Mouse (Mus musculus): ENCODE results near the gene Hectd2. TPM values are rescaled to one million over a fixed set of nuclear protein-coding genes. Genes with fewer than 3 reads are reported as not detected.
A peak's percentile ranks its signal among the peaks of the same experiment; 100 is the strongest.

The Hectd2 gene
- polyA plus RNA-seq (2015; fragmentation: Nextera tagmentation; extraction: Ambion mirVana): 0.43 and 0.48 TPM in 2 replicates

- no peaks in the 10 kb centered on the region for H3K4me1 ChIP-seq (ENCODE audit: control insufficient read depth, low read depth, low read length)
- WGBS (ENCODE audit: insufficient replicate concordance): under 1% methylated on average over 57 of the region's 92 CpGs
- H3K9me3 ChIP-seq (replicated peaks; ENCODE audit: control insufficient read depth, low read length): no peaks in the 10 kb centered on the region
- H3K4me3 ChIP-seq (ENCODE audit: low read depth, low read length): peak within 1 kb of the TSS; percentile 70
- H3K4me2 ChIP-seq (ENCODE audit: low read depth, low read length): peak within 1 kb of the TSS; percentile 92
- H3K27me3 ChIP-seq (ENCODE audit: control insufficient read depth, insufficient read depth, low read depth, low read length): peaks cover 25% of the 10 kb centered on the region
- peak within 1 kb of the TSS; percentile 67 for H3K9ac ChIP-seq (ENCODE audit: low read depth, low read length)
- peak within 1 kb of the TSS; percentile 20; the same call in 1 of the 2 replicates for H3K27ac ChIP-seq (ENCODE audit: low read length)
- peak; percentile 87 for ATAC-seq (ENCODE audit: low read depth)
- H3K36me3 ChIP-seq (ENCODE audit: control insufficient read depth, insufficient read depth): no peaks in the 10 kb centered on the region
Observed at GRCm38 (mm10) chr19:36554046-36554784, at the start of gene Hectd2. TSS of gene Hectd2 (plus strand) at chr19:36554639.

GRCm38 (mm10) chr19:36504716-36505115 lies 49.7 kb upstream of the Hectd2 start:
- no peaks in the 10 kb centered on the region for H3K4me1 ChIP-seq (ENCODE audit: control insufficient read depth, low read depth, low read length)
- no peaks in the 10 kb centered on the region for H3K9me3 ChIP-seq (replicated peaks; ENCODE audit: control insufficient read depth, low read length)
- no peak for ATAC-seq (ENCODE audit: low read depth)
- no peaks in the 10 kb centered on the region for H3K27me3 ChIP-seq (ENCODE audit: control insufficient read depth, insufficient read depth, low read depth, low read length)
- no peak overlapping the region for H3K9ac ChIP-seq (ENCODE audit: low read depth, low read length)
- no peak overlapping the region for H3K27ac ChIP-seq (ENCODE audit: low read length)
- no peak overlapping the region for H3K4me3 ChIP-seq (ENCODE audit: low read depth, low read length)
- WGBS (ENCODE audit: insufficient replicate concordance): 71% methylated on average over 2 of the region's 2 CpGs
- H3K36me3 ChIP-seq (ENCODE audit: control insufficient read depth, insufficient read depth): no peaks in the 10 kb centered on the region
- H3K4me2 ChIP-seq (ENCODE audit: low read depth, low read length): no peak overlapping the region

GRCm38 (mm10) chr19:36511305-36511704 lies 43.1 kb upstream of the Hectd2 start:
- 32% methylated on average over 1 of the region's 1 CpGs for WGBS (ENCODE audit: insufficient replicate concordance)
- Histone ChIP-seq H3K4me1 (ENCODE audit: control insufficient read depth, low read depth, low read length) (peaks cover 8% of the 10 kb centered on the region), H3K27ac (ENCODE audit: low read length) (no peak overlapping the region), H3K27me3 (ENCODE audit: control insufficient read depth, insufficient read depth, low read depth, low read length) (no peaks in the 10 kb centered on the region), H3K9ac (ENCODE audit: low read depth, low read length) (no peak overlapping the region), H3K4me3 (ENCODE audit: low read depth, low read length) (no peak overlapping the region), H3K4me2 (ENCODE audit: low read depth, low read length) (0 out of 2 replicates have a peak overlapping the region, but pooled peaks have one; percentile 9), H3K36me3 (ENCODE audit: control insufficient read depth, insufficient read depth) (no peaks in the 10 kb centered on the region), H3K9me3 (replicated peaks; ENCODE audit: control insufficient read depth, low read length) (no peaks in the 10 kb centered on the region)
- ATAC-seq (ENCODE audit: low read depth): peak; percentile 61

GRCm38 (mm10) chr19:36518461-36518860 lies 36.0 kb upstream of the Hectd2 start:
- H3K27me3 ChIP-seq (ENCODE audit: control insufficient read depth, insufficient read depth, low read depth, low read length): no peaks in the 10 kb centered on the region
- no peak overlapping the region for H3K4me2 ChIP-seq (ENCODE audit: low read depth, low read length)

GRCm38 (mm10) chr19:36521568-36521967 lies 32.9 kb upstream of the Hectd2 start:
- Histone ChIP-seq H3K27me3 (ENCODE audit: control insufficient read depth, insufficient read depth, low read depth, low read length) (no peaks in the 10 kb centered on the region), H3K4me3 (ENCODE audit: low read depth, low read length) (no peak overlapping the region), H3K36me3 (ENCODE audit: control insufficient read depth, insufficient read depth) (no peaks in the 10 kb centered on the region), H3K4me2 (ENCODE audit: low read depth, low read length) (no peak overlapping the region), H3K4me1 (ENCODE audit: control insufficient read depth, low read depth, low read length) (no peaks in the 10 kb centered on the region), H3K27ac (ENCODE audit: low read length) (no peak overlapping the region), H3K9ac (ENCODE audit: low read depth, low read length) (no peak overlapping the region), H3K9me3 (replicated peaks; ENCODE audit: control insufficient read depth, low read length) (no peaks in the 10 kb centered on the region)
- WGBS (ENCODE audit: insufficient replicate concordance): 41% methylated on average over 2 of the region's 2 CpGs
- no peak for ATAC-seq (ENCODE audit: low read depth)

More at GRCm38 (mm10) chr19:36518461-36518860, 36.0 kb upstream of the Hectd2 start:
- Histone ChIP-seq H3K9ac (ENCODE audit: low read depth, low read length) (no peak overlapping the region), H3K4me1 (ENCODE audit: control insufficient read depth, low read depth, low read length) (peaks cover 3% of the 10 kb centered on the region), H3K4me3 (ENCODE audit: low read depth, low read length) (no peak overlapping the region), H3K9me3 (replicated peaks; ENCODE audit: control insufficient read depth, low read length) (no peaks in the 10 kb centered on the region), H3K36me3 (ENCODE audit: control insufficient read depth, insufficient read depth) (no peaks in the 10 kb centered on the region), H3K27ac (ENCODE audit: low read length) (no peak overlapping the region)
- no peak for ATAC-seq (ENCODE audit: low read depth)
- 30% methylated on average over 2 of the region's 2 CpGs for WGBS (ENCODE audit: insufficient replicate concordance)

- no peak for ATAC-seq (ENCODE audit: low read depth)
- 10% methylated on average over 3 of the region's 3 CpGs for WGBS (ENCODE audit: insufficient replicate concordance)
- H3K36me3 ChIP-seq (ENCODE audit: control insufficient read depth, insufficient read depth): no peaks in the 10 kb centered on the region
- H3K4me1 ChIP-seq (ENCODE audit: control insufficient read depth, low read depth, low read length): no peaks in the 10 kb centered on the region
- no peaks in the 10 kb centered on the region for H3K27me3 ChIP-seq (ENCODE audit: control insufficient read depth, insufficient read depth, low read depth, low read length)
- no peaks in the 10 kb centered on the region for H3K9me3 ChIP-seq (replicated peaks; ENCODE audit: control insufficient read depth, low read length)
- no peak overlapping the region for H3K4me2 ChIP-seq (ENCODE audit: low read depth, low read length)
- no peak overlapping the region for H3K27ac ChIP-seq (ENCODE audit: low read length)
- no peak overlapping the region for H3K4me3 ChIP-seq (ENCODE audit: low read depth, low read length)
- no peak overlapping the region for H3K9ac ChIP-seq (ENCODE audit: low read depth, low read length)
Observed at GRCm38 (mm10) chr19:36522558-36523195, 31.8 kb upstream of the Hectd2 start.

GRCm38 (mm10) chr19:36525071-36525470 lies 29.4 kb upstream of the Hectd2 start:
- no peaks in the 10 kb centered on the region for H3K27me3 ChIP-seq (ENCODE audit: control insufficient read depth, insufficient read depth, low read depth, low read length)
- no peak for ATAC-seq (ENCODE audit: low read depth)
- H3K4me2 ChIP-seq (ENCODE audit: low read depth, low read length): no peak overlapping the region
- no peak overlapping the region for H3K4me3 ChIP-seq (ENCODE audit: low read depth, low read length)
- H3K9ac ChIP-seq (ENCODE audit: low read depth, low read length): no peak overlapping the region
- no peak overlapping the region for H3K27ac ChIP-seq (ENCODE audit: low read length)
- H3K9me3 ChIP-seq (replicated peaks; ENCODE audit: control insufficient read depth, low read length): no peaks in the 10 kb centered on the region
- H3K36me3 ChIP-seq (ENCODE audit: control insufficient read depth, insufficient read depth): no peaks in the 10 kb centered on the region
- H3K4me1 ChIP-seq (ENCODE audit: control insufficient read depth, low read depth, low read length): no peaks in the 10 kb centered on the region

GRCm38 (mm10) chr19:36533082-36533481 lies 21.4 kb upstream of the Hectd2 start:
- H3K27me3 ChIP-seq (ENCODE audit: control insufficient read depth, insufficient read depth, low read depth, low read length): no peaks in the 10 kb centered on the region
- ATAC-seq (ENCODE audit: low read depth): no peak
- no peak overlapping the region for H3K9ac ChIP-seq (ENCODE audit: low read depth, low read length)
- no peak overlapping the region for H3K4me2 ChIP-seq (ENCODE audit: low read depth, low read length)
- H3K36me3 ChIP-seq (ENCODE audit: control insufficient read depth, insufficient read depth): no peaks in the 10 kb centered on the region
- no peak overlapping the region for H3K27ac ChIP-seq (ENCODE audit: low read length)
- H3K9me3 ChIP-seq (replicated peaks; ENCODE audit: control insufficient read depth, low read length): no peaks in the 10 kb centered on the region
- H3K4me1 ChIP-seq (ENCODE audit: control insufficient read depth, low read depth, low read length): no peaks in the 10 kb centered on the region; the same call in 1 of the 2 replicates
- WGBS (ENCODE audit: insufficient replicate concordance): 34% methylated on average over 5 of the region's 5 CpGs
- no peak overlapping the region for H3K4me3 ChIP-seq (ENCODE audit: low read depth, low read length)

Data from liver, embryonic 16.5 days (tissue).